Mouse (Mus musculus) heart, embryonic 11.5 days (tissue): ENCODE measurements around the gene Apobec4. TPM values are rescaled to one million over a fixed set of nuclear protein-coding genes. Genes with fewer than 3 reads are reported as not detected.

ENCODE experiments used
- ATAC-seq: fragments of 200-750 bp; cut with Nextera tagmentation; replicated peaks from 2 replicates; pipeline ENCODE4 v1.8.0; 2017; ENCODE audit warnings: moderate library complexity; ENCODE audit not compliant: insufficient number of reproducible peaks, low FRiP score, low TSS enrichment
- H3K27ac ChIP-seq: fragments of 300-500 bp; sonication (generic); 2 replicates; pipeline ENCODE4 v1.5.1; 2014; ENCODE audit warnings: mild to moderate bottlenecking, low read depth, low read length
- H3K27me3 ChIP-seq: fragments of 300-500 bp; sonication (generic); 2 replicates; pipeline ENCODE4 v1.6.1; 2014; ENCODE audit warnings: mild to moderate bottlenecking, low read length, mixed read lengths; ENCODE audit not compliant: control insufficient read depth, insufficient read depth
- H3K36me3 ChIP-seq: fragments of 300-500 bp; sonication (generic); 2 replicates; pipeline ENCODE4 v1.6.1; 2014; ENCODE audit warnings: mild to moderate bottlenecking, low read length, moderate library complexity, mixed read lengths; ENCODE audit not compliant: control insufficient read depth, insufficient read depth
- H3K4me1 ChIP-seq: fragments of 300-500 bp; sonication (generic); 2 replicates; pipeline ENCODE4 v1.6.1; 2014; ENCODE audit warnings: low read length; ENCODE audit not compliant: control insufficient read depth, insufficient read depth
- H3K4me2 ChIP-seq: fragments of 300-500 bp; sonication (generic); 2 replicates; pipeline ENCODE4 v1.6.1; 2014; ENCODE audit warnings: mild to moderate bottlenecking, moderate library complexity
- H3K4me3 ChIP-seq: fragments of 300-500 bp; sonication (generic); 2 replicates; pipeline ENCODE4 v1.5.1; 2014; ENCODE audit warnings: low read depth, low read length
- H3K9ac ChIP-seq: fragments of 300-500 bp; sonication (generic); 2 replicates; pipeline ENCODE4 v1.6.1; 2014; ENCODE audit warnings: mild to moderate bottlenecking, low read depth, low read length, moderate library complexity
- H3K9me3 ChIP-seq: fragments of 300-500 bp; sonication (generic); replicated peaks from 2 replicates; pipeline ENCODE4 v1.6.1; 2016; ENCODE audit warnings: low read length; ENCODE audit not compliant: control insufficient read depth
- WGBS: fragments of 180-500 bp; shearing (Covaris S2); extraction: QIAGEN DNeasy Blood & Tissue Kit; methylation state at CpG from one replicate; pipeline ENCODE4 v1.1.7; 2014; ENCODE audit not compliant: insufficient replicate concordance; 5-methylcytosine and 5-hydroxymethylcytosine counted together
- polyA plus RNA-seq: library from polyadenylated mRNA; unstranded; fragments of >200 nt; fragmentation: Nextera tagmentation; extraction: Ambion mirVana; gene quantifications from 2 replicates; pipeline ENCODE4 v1.2.1, GENCODE M21; 2014

Gene Apobec4
- polyA plus RNA-seq, 1 experiment from 2014 or later: not detected

- Histone ChIP-seq H3K4me3 (no peak overlapping the region), H3K4me2 (peak overlapping the region; percentile 45), H3K27me3 (no peaks in the 10 kb centered on the region), H3K9me3 (no peaks in the 10 kb centered on the region), H3K4me1 (peaks cover 22% of the 10 kb centered on the region), H3K9ac (no peak overlapping the region), H3K36me3 (no peaks in the 10 kb centered on the region), H3K27ac (peak overlapping the region; percentile 82)
- ATAC-seq: peak; percentile 62
- 22% methylated on average over 4 of the region's 4 CpGs for WGBS
Measured at GRCm38 (mm10) chr1:152791269-152791668, 40.9 kb downstream of the Apobec4 start.

- 60% methylated on average over 12 of the region's 12 CpGs for WGBS
- Histone ChIP-seq H3K27me3 (no peaks in the 10 kb centered on the region), H3K9me3 (no peaks in the 10 kb centered on the region), H3K4me1 (peaks cover 22% of the 10 kb centered on the region), H3K27ac (no peak overlapping the region), H3K9ac (no peak overlapping the region), H3K4me2 (0 out of 2 replicates have a peak overlapping the region, but pooled peaks have one; percentile 14), H3K36me3 (no peaks in the 10 kb centered on the region), H3K4me3 (no peak overlapping the region)
- ATAC-seq: no peak
Measured at GRCm38 (mm10) chr1:152792736-152793494, 42.6 kb downstream of the Apobec4 start.

DNA sequence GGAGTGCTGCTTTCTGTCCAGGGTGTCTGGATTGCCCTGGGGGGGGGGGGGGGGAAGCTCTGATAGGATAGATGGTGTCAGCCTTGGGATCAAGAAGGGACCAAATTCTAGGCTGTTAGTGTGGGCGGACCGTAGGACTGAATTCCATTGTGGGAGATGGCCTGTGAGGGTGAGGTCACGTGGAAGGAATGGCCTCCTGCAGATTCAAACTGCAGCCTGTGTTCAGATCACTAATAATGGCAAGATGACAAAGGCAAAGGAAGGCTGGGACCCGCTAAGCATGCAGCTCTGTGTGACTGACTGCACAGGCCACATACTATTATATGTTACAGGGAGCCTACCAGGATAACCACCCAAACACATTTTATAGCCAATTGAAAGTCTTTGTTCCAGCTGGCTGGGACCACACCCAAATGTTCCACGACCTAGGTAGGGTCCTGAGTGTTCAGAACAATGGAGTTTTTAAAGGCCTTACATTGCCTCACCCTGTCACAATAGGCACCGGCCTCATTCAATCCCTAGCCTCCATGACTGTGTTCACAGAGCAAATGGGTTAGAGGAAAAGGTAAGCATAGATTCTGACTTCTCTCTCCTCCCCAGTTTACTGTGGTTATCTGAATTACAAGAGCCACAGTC is 43.3 kb downstream of the Apobec4 start:
- Histone ChIP-seq H3K4me3 (no peak overlapping the region), H3K27me3 (no peaks in the 10 kb centered on the region), H3K4me1 (peaks cover 22% of the 10 kb centered on the region), H3K27ac (no peak overlapping the region), H3K9ac (0 out of 2 replicates have a peak overlapping the region, but pooled peaks have one; percentile 10), H3K4me2 (no peak overlapping the region), H3K9me3 (no peaks in the 10 kb centered on the region), H3K36me3 (no peaks in the 10 kb centered on the region)
- whole genome bisulfite sequencing: 58% methylated on average over 6 of the region's 6 CpGs
- ATAC-seq: no peak

- WGBS: 52% methylated on average over 8 of the region's 8 CpGs
- no peak for ATAC-seq
- no peak overlapping the region for H3K4me2 ChIP-seq
Measured at GRCm38 (mm10) chr1:152795688-152796255, 45.4 kb downstream of the Apobec4 start.

GRCm38 (mm10) chr1:152796683-152797263 is 46.4 kb downstream of the Apobec4 start:
- Histone ChIP-seq H3K27ac (no peak overlapping the region), H3K9ac (no peak overlapping the region), H3K4me2 (no peak overlapping the region), H3K27me3 (no peaks in the 10 kb centered on the region), H3K36me3 (no peaks in the 10 kb centered on the region), H3K4me1 (peaks cover 14% of the 10 kb centered on the region), H3K9me3 (no peaks in the 10 kb centered on the region), H3K4me3 (no peak overlapping the region)
- 79% methylated on average over 8 of the region's 8 CpGs for WGBS
- no peak for ATAC-seq

More at GRCm38 (mm10) chr1:152795688-152796255, 45.4 kb downstream of the Apobec4 start:
- Histone ChIP-seq H3K4me1 (peaks cover 20% of the 10 kb centered on the region), H3K27ac (no peak overlapping the region), H3K27me3 (no peaks in the 10 kb centered on the region), H3K9me3 (no peaks in the 10 kb centered on the region), H3K36me3 (no peaks in the 10 kb centered on the region), H3K4me3 (no peak overlapping the region), H3K9ac (no peak overlapping the region)

DNA sequence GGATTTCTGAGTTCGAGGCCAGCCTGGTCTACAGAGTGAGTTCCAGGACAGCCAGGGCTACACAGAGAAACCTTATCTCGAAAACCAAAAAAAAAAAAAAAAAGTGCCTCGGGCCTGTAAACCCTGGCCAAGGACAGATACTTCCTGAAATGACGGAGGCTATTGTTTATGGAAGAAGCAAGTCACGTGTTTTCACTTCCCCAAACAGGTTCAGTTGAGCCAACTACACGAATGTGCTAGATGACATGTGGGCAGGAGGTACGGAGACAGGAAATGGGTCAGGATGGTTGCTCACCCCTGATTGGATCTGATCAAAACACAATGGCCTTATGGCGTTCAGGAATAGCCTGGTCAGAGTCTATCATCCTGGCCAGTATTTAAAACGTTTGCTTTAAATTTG is 47.8 kb downstream of the Apobec4 start:
- H3K9ac ChIP-seq: no peak overlapping the region
- no peak overlapping the region for H3K4me2 ChIP-seq
- H3K36me3 ChIP-seq: no peaks in the 10 kb centered on the region
- no peaks in the 10 kb centered on the region for H3K27me3 ChIP-seq
- peaks cover 9% of the 10 kb centered on the region for H3K4me1 ChIP-seq
- no peak overlapping the region for H3K4me3 ChIP-seq
- no peak; the same call in 1 of the 2 replicates for ATAC-seq
- 0 out of 2 replicates have a peak overlapping the region, but pooled peaks have one; percentile 22 for H3K27ac ChIP-seq
- whole genome bisulfite sequencing: 49% methylated on average over 9 of the region's 9 CpGs
- no peaks in the 10 kb centered on the region for H3K9me3 ChIP-seq

GRCm38 (mm10) chr1:152799897-152800296 is 49.5 kb downstream of the Apobec4 start, which contains the start of gene Ncf2:
TSS of gene Ncf2 (plus strand) at chr1:152800194.
- Histone ChIP-seq H3K27me3 (no peaks in the 10 kb centered on the region), H3K4me3 (no peak within 1 kb of the TSS), H3K4me2 (peak within 1 kb of the TSS; percentile 4; the same call in 1 of the 2 replicates), H3K36me3 (no peaks in the 10 kb centered on the region), H3K27ac (peak within 1 kb of the TSS; percentile 29; the same call in 1 of the 2 replicates), H3K4me1 (peaks cover 2% of the 10 kb centered on the region), H3K9ac (no peak within 1 kb of the TSS), H3K9me3 (no peaks in the 10 kb centered on the region)
- WGBS: 13% methylated on average over 2 of the region's 2 CpGs
- peak; percentile 71; the same call in 1 of the 2 replicates for ATAC-seq

DNA sequence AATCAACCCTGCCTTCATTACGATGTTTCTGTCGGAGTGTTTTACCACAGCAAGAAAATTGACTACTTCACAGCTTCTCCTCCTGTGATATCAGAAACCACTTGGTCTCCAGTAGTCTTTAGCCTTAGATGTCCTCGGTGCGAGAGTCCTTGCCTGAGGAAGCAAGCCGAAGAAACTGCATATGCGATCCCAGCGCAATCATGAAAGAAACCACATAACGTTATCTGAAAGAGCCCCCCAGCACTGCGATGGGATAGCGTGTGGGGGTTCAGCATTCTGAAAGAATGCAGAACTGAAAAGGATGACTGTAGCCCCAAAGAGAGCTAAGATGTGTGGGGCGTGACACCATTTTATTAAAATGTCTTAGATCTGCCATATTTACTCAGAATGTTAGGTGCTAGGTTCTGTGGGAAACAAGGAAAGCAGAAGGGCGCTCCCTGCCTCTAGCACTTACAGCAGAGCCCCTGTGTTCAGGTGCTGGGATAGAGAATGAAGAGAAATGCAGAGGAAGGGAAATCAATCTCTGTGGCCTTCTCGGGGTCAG is 50.4 kb downstream of the Apobec4 start:
- Histone ChIP-seq H3K9ac (no peak overlapping the region), H3K4me1 (peaks cover 2% of the 10 kb centered on the region), H3K36me3 (no peaks in the 10 kb centered on the region), H3K4me3 (no peak overlapping the region), H3K9me3 (no peaks in the 10 kb centered on the region), H3K27me3 (no peaks in the 10 kb centered on the region), H3K4me2 (peak overlapping the region; percentile 4; the same call in 1 of the 2 replicates), H3K27ac (no peak overlapping the region)
- ATAC-seq: no peak
- 79% methylated on average over 13 of the region's 13 CpGs for WGBS
